13 mouse cellular contexts compared by ENCODE assay signal in genomic region chr10:17177503-17178278, GRCm38 (mm10).
"Had no signal": no experiment of that assay in that cellular context is flagged by ENCODE, and none has a peak within 500 bp of the region (broad histone marks: within the 10 kb centered on the region; RNA-seq: fewer than 3 reads in every experiment).

No protein-coding gene starts in this region.

- H3K27me3 ChIP-seq: midbrain, embryonic 13.5 days; midbrain, embryonic 15.5 days; neural tube, embryonic 12.5 days; stomach, embryonic 15.5 days had no signal

- H3K9ac ChIP-seq: lung, embryonic 14.5 days; midbrain, embryonic 13.5 days; midbrain, embryonic 15.5 days; neural tube, embryonic 12.5 days; stomach, embryonic 15.5 days had no signal

- H3K4me1 ChIP-seq: midbrain, embryonic 15.5 days; stomach, embryonic 15.5 days had no signal

- DNase-seq: lung, adult 18-20 months; lung, embryonic 14.5 days; lung, postnatal 10 days; lung, postnatal 4 days; right cerebral cortex, postnatal 14 days; thymus, adult 2 months; thymus, postnatal 25 days; thymus, postnatal 4 days had no signal

- H3K9me3 ChIP-seq: midbrain, embryonic 13.5 days; midbrain, embryonic 15.5 days; neural tube, embryonic 12.5 days; stomach, embryonic 15.5 days had no signal

- H3K27ac ChIP-seq: midbrain, embryonic 13.5 days; midbrain, embryonic 15.5 days; neural tube, embryonic 12.5 days; stomach, embryonic 15.5 days; stomach, postnatal 0 days had no signal

- ATAC-seq: midbrain, embryonic 13.5 days; midbrain, embryonic 15.5 days had no signal

- H3K4me3 ChIP-seq: midbrain, embryonic 13.5 days; midbrain, embryonic 15.5 days; neural tube, embryonic 12.5 days; stomach, embryonic 15.5 days had no signal

- H3K36me3 ChIP-seq: midbrain, embryonic 13.5 days; midbrain, embryonic 15.5 days; neural tube, embryonic 12.5 days; stomach, embryonic 15.5 days had no signal

- H3K4me2 ChIP-seq: lung, embryonic 14.5 days; midbrain, embryonic 13.5 days; midbrain, embryonic 15.5 days; neural tube, embryonic 12.5 days; stomach, embryonic 15.5 days had no signal
